Mouse (Mus musculus) Patski (cell line): ENCODE measurements around the gene Zkscan1. TPM values are rescaled to one million over a fixed set of nuclear protein-coding genes. Genes with fewer than 3 reads are reported as not detected.

ENCODE experiments used
- ATAC-seq: fragments of 100-300 bp; one replicate; pipeline ENCODE4 v1.8.0; 2021
- CTCF ChIA-PET: fragments of 350-600 bp; sonication (Branson Sonifier 250); formaldehyde crosslinking; loops from one replicate; lab custom pipeline; 2022; ENCODE audit warnings: inconsistent platforms; lab: Charles Lee
- POLR2A ChIA-PET: fragments of 350-600 bp; sonication (Branson Sonifier 250); formaldehyde crosslinking; loops from one replicate; lab custom pipeline; 2022; ENCODE audit warnings: antibody characterized with exemption, inconsistent platforms; lab: Charles Lee
- DNase-seq: peaks from one replicate; pipeline ENCODE4 v3.0.0-alpha.2; 2011; ENCODE audit warnings: low read depth, low spot score
- H3K27me3 ChIP-seq: fragments of 371-371 bp; one replicate; pipeline ENCODE4 v1.5.1; 2021
- CTCF ChIP-seq: fragments of 100-300 bp; IDR thresholded peaks from one replicate; pipeline ENCODE4 v1.5.1; 2021
- in situ Hi-C: fragments of 300-500 bp; cut with MboI; formaldehyde crosslinking; loops from 3 replicates; pipeline ENCODE4 v1.11.1; 2018; ENCODE audit warnings: low pct_unique_long_range_greater_than_20kb, mixed read lengths
- polyA plus RNA-seq: library from polyadenylated mRNA; unstranded; gene quantifications from one replicate; pipeline ENCODE4 v1.2.3, GENCODE M21; 2021

Gene Zkscan1
- polyA plus RNA-seq, 1 experiment from 2014 or later = 32.9 TPM

- H3K27me3 ChIP-seq = no peaks in the 10 kb centered on the region
- in situ Hi-C loops = no loop called here
- TF ChIP-seq CTCF = peak; percentile 93
- CTCF ChIA-PET = interaction anchor here (1.0 to 1.7 kb wide), 5 partner anchors 11 to 68 kb away, joined by 3 to 6 read pairs (median 5); no protein-coding TSS in a partner anchor
- POLR2A ChIA-PET = interaction anchor here (0.6 to 1.0 kb wide), 4 partner anchors 11 to 247 kb away, joined by 3 read pairs; no protein-coding TSS in a partner anchor
- DNase-seq = peak; percentile 94
- ATAC-seq = peak; percentile 88
Observed at GRCm38 (mm10) chr5:138155443-138155976, 70.6 kb downstream of the Zkscan1 start, which contains the start of gene Zfp113. Zfp113 (minus strand) TSS chr5:138155744.

Other genes starting within 250 kb of the Zkscan1 start
- gene Pilra, start 248.8 kb upstream of the Zkscan1 start, polyA plus RNA-seq = 0.05 TPM
- not detected for gene Pilrb1, start 227.0 kb upstream of the Zkscan1 start, polyA plus RNA-seq
- gene Pilrb2, start 213.3 kb upstream of the Zkscan1 start, polyA plus RNA-seq = not detected
- 1.3 TPM for gene Cyp3a13, start 163.5 kb upstream of the Zkscan1 start, polyA plus RNA-seq
- not detected for gene Gjc3, start 122.0 kb upstream of the Zkscan1 start, polyA plus RNA-seq
- gene Azgp1, start 103.6 kb upstream of the Zkscan1 start, polyA plus RNA-seq = not detected
- gene Smok3a, start 63.8 kb upstream of the Zkscan1 start, polyA plus RNA-seq = not detected
- not detected for gene Smok3b, start 63.7 kb upstream of the Zkscan1 start, polyA plus RNA-seq
- not detected for gene Smok3c, start 31.9 kb upstream of the Zkscan1 start, polyA plus RNA-seq
- gene Zscan21, start 31.8 kb downstream of the Zkscan1 start, polyA plus RNA-seq = 60.4 TPM
- gene Zfp113, start 70.7 kb downstream of the Zkscan1 start, polyA plus RNA-seq = 11.5 TPM
- gene Cops6, start 76.0 kb downstream of the Zkscan1 start, polyA plus RNA-seq = 274 TPM
- 39.7 TPM for gene Ap4m1, start 86.9 kb downstream of the Zkscan1 start, polyA plus RNA-seq
- 104 TPM for gene Mcm7, start 87.3 kb downstream of the Zkscan1 start, polyA plus RNA-seq
- gene Taf6, start 102.4 kb downstream of the Zkscan1 start, polyA plus RNA-seq = 60.2 TPM
- gene Cnpy4, start 102.4 kb downstream of the Zkscan1 start, polyA plus RNA-seq = 68.3 TPM
- 11.4 TPM for gene Mblac1, start 109.2 kb downstream of the Zkscan1 start, polyA plus RNA-seq
- gene Nxpe5, start 140.8 kb downstream of the Zkscan1 start, polyA plus RNA-seq = 2.2 TPM
- gene Lamtor4, start 170.4 kb downstream of the Zkscan1 start, polyA plus RNA-seq = 125 TPM
- 36.9 TPM for gene BC037034, start 178.9 kb downstream of the Zkscan1 start, polyA plus RNA-seq
- 0.62 TPM for gene Gal3st4, start 187.8 kb downstream of the Zkscan1 start, polyA plus RNA-seq
- gene Gm43720, start 194.9 kb downstream of the Zkscan1 start, polyA plus RNA-seq = 0.01 TPM
- gene Gpc2, start 194.9 kb downstream of the Zkscan1 start, polyA plus RNA-seq = 13.9 TPM
- gene Stag3, start 195.2 kb downstream of the Zkscan1 start, polyA plus RNA-seq = 4.5 TPM